Mouse (Mus musculus) megakaryocyte, embryonic 14.5 days (primary cell): ENCODE results near the gene Ripply3.

Experiments used
- FLI1 ChIP-seq: IDR thresholded peaks from 2 replicates; pipeline ENCODE4 v1.6.1; 2012; ENCODE audit warnings: low read length, inconsistent platforms, mixed read lengths
- GATA1 ChIP-seq: IDR thresholded peaks from 3 replicates; pipeline ENCODE4 v1.6.1; 2012; ENCODE audit warnings: mixed read lengths, low read length, inconsistent platforms, borderline replicate concordance

- TF ChIP-seq GATA1 (no peak), FLI1 (no peak)
These were observed 7.4 kb downstream of the Ripply3 start for GRCm38 (mm10) chr16:94335656-94336055.
